Mouse (Mus musculus) kidney, adult 2 months (tissue): ENCODE measurements around the gene Gm11114.

Experiments used
- CTCF ChIP-seq: fragments of 200-500 bp; conservative IDR thresholded peaks from 2 replicates; pipeline ENCODE4 v1.5.1; 2011; ENCODE audit warnings: low read depth, mild to moderate bottlenecking, control low read depth, low read length, moderate library complexity, mixed read lengths; ENCODE audit not compliant: insufficient read depth, insufficient read length
- POLR2A ChIP-seq: fragments of 200-500 bp; IDR thresholded peaks from one replicate; pipeline ENCODE4 v1.6.1; 2011; ENCODE audit warnings: low read depth, low read length, control low read depth

- TF ChIP-seq POLR2A = no peak
- no peak for TF ChIP-seq CTCF
Observed at GRCm38 (mm10) chr9:85303378-85303777, 9.2 kb upstream of the Gm11114 start.
